Mouse (Mus musculus) midbrain, embryonic 14.5 days (tissue): ENCODE data around the gene Usp17lb. TPM values are rescaled to one million over a fixed set of nuclear protein-coding genes. Genes with fewer than 3 reads are reported as not detected.
"Not testable (repeated sequence)": the region's sequence is repeated elsewhere in the genome, so short reads cannot be mapped to it uniquely, and the experiment has no call there.

Source experiments
- ATAC-seq: fragments of 200-750 bp; cut with Nextera tagmentation; 2 replicates; pipeline ENCODE4 v1.8.0; 2017; ENCODE audit warnings: moderate number of reproducible peaks, moderate library complexity; ENCODE audit not compliant: low FRiP score, low TSS enrichment
- DNase-seq: peaks from one replicate; pipeline ENCODE4 v3.0.0-alpha.2; 2015
- H3K27ac ChIP-seq: fragments of 300-500 bp; sonication (generic); replicated peaks from 2 replicates; pipeline ENCODE4 v1.5.1; 2014; ENCODE audit warnings: mild to moderate bottlenecking, low read depth, low read length, moderate library complexity
- H3K27me3 ChIP-seq: fragments of 300-500 bp; sonication (generic); 2 replicates; pipeline ENCODE4 v1.6.1; 2014; ENCODE audit warnings: low read length, control low read depth, mixed read lengths; ENCODE audit not compliant: control insufficient read depth, insufficient read depth
- H3K36me3 ChIP-seq: fragments of 300-500 bp; sonication (generic); 2 replicates; pipeline ENCODE4 v1.6.1; 2014; ENCODE audit warnings: low read length, control low read depth; ENCODE audit not compliant: control insufficient read depth, insufficient read depth
- H3K4me1 ChIP-seq: fragments of 300-500 bp; sonication (generic); 2 replicates; pipeline ENCODE4 v1.6.1; 2014; ENCODE audit warnings: mild to moderate bottlenecking, antibody characterized with exemption, low read length, control low read depth; ENCODE audit not compliant: control insufficient read depth, insufficient read depth
- H3K4me2 ChIP-seq: fragments of 300-500 bp; sonication (generic); 2 replicates; pipeline ENCODE4 v1.6.1; 2014; ENCODE audit warnings: mild to moderate bottlenecking, low read length, moderate library complexity
- H3K4me3 ChIP-seq: fragments of 300-500 bp; sonication (generic); replicated peaks from 2 replicates; pipeline ENCODE4 v1.5.1; 2014; ENCODE audit warnings: low read depth, low read length
- H3K9ac ChIP-seq: fragments of 300-500 bp; sonication (generic); replicated peaks from 2 replicates; pipeline ENCODE4 v1.6.1; 2014; ENCODE audit warnings: mild to moderate bottlenecking, low read length, moderate library complexity
- H3K9me3 ChIP-seq: fragments of 300-500 bp; sonication (generic); 2 replicates; pipeline ENCODE4 v1.6.1; 2016; ENCODE audit warnings: low read length, control low read depth, mixed read lengths; ENCODE audit not compliant: control insufficient read depth
- WGBS: fragments of 180-500 bp; shearing (Covaris S2); extraction: QIAGEN DNeasy Blood & Tissue Kit; methylation state at CpG from one replicate; pipeline ENCODE4 v1.1.7; 2014; 5-methylcytosine and 5-hydroxymethylcytosine counted together
- polyA plus RNA-seq: library from polyadenylated mRNA; unstranded; fragments of >200 nt; fragmentation: Nextera tagmentation; extraction: Ambion mirVana; gene quantifications from 2 replicates; pipeline ENCODE4 v1.2.1, GENCODE M21; 2014

The Usp17lb gene
- polyA plus RNA-seq: not detected in 2 replicates

DNA sequence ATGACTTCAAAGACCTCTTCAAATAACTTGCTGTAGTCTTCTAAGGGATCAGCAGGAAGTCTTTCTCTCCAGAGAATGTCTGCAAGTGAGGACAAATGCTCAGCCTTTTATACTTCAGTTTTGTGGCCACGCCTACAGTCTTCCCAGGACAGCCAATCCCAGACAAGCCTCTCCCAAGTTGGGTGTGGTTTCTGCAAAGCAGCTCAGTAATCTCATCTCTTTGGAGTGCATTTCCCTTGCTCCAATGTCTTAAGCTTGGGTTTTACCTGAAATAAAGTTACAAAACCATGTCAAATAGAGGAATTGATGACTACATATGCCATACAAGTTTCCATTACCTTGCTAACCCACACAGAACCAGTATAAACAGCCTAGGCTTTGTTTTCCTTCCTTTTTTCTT is at the start of gene Usp17lb:
Gene Usp17lb, minus strand, starts transcription at position 101 of the 400 bp plus-strand sequence.
- ATAC-seq (no peak), DNase-seq (no peak)
- H3K36me3 ChIP-seq: no peaks in the 10 kb centered on the region
- no peak within 1 kb of the TSS for H3K27ac ChIP-seq
- no peak within 1 kb of the TSS for H3K9ac ChIP-seq
- WGBS: 73% methylated on average over 1 of the region's 1 CpGs
- no peak within 1 kb of the TSS for H3K4me2 ChIP-seq
- H3K4me1 ChIP-seq: no peaks in the 10 kb centered on the region
- no peaks in the 10 kb centered on the region for H3K27me3 ChIP-seq
- H3K4me3 ChIP-seq: no peak within 1 kb of the TSS
- H3K9me3 ChIP-seq: no peaks in the 10 kb centered on the region

DNA sequence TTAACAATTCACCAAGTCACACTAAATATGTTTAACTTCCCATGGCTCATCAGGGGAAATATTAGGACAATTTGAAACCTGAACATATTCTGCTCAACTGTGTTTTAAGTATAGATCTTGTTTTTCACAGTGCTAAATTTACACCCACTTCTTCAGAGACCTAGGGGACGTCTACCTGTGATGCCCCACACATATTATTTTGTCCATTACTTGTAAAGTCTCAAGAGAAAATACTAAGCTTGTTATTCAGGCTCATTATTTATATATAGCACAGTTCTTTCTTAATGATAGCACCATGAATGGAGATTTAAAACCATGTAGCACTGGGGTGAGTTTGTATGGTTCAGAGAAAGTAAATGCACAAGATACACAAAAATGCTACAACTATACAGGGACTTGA is 35.3 kb upstream of the Usp17lb start, which contains the start of gene Olfr665:
Gene Olfr665, plus strand, starts transcription at position 301 of the 400 bp plus-strand sequence.
- 51% methylated on average over 1 of the region's 1 CpGs for WGBS
- DNase-seq: no peak
- H3K27me3 ChIP-seq: no peaks in the 10 kb centered on the region

DNA sequence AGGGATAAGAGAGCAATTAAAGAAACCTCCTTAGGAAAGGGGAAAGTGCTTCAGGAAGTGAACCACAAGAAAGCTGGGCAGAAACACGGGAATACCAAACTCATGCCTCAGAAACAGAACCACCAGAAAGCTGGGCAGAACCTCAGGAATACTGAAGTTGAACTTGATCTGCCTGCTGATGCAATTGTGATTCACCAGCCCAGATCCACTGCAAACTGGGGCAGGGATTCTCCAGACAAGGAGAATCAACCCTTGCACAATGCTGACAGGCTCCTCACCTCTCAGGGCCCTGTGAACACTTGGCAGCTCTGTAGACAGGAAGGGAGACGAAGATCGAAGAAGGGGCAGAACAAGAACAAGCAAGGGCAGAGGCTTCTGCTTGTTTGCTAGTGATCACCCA is 19.0 kb upstream of the Usp17lb start:
- DNase-seq (no peak), ATAC-seq (no peak)
- no peaks in the 10 kb centered on the region for H3K4me1 ChIP-seq
- H3K36me3 ChIP-seq: no peaks in the 10 kb centered on the region
- H3K4me3 ChIP-seq: no peak overlapping the region
- no peaks in the 10 kb centered on the region for H3K27me3 ChIP-seq
- H3K27ac ChIP-seq: no peak overlapping the region
- H3K9me3 ChIP-seq: no peaks in the 10 kb centered on the region
- no peak overlapping the region for H3K9ac ChIP-seq
- H3K4me2 ChIP-seq: no peak overlapping the region
- WGBS: 84% methylated on average over 3 of the region's 3 CpGs

More for the DNA sequence above, 35.3 kb upstream of the Usp17lb start, which contains the start of gene Olfr665:
- H3K4me1 ChIP-seq: no peaks in the 10 kb centered on the region
- no peaks in the 10 kb centered on the region for H3K9me3 ChIP-seq
- H3K27ac ChIP-seq: no peak within 1 kb of the TSS
- ATAC-seq: no peak
- H3K36me3 ChIP-seq: no peaks in the 10 kb centered on the region
- H3K4me2 ChIP-seq: no peak within 1 kb of the TSS
- no peak within 1 kb of the TSS for H3K9ac ChIP-seq
- H3K4me3 ChIP-seq: no peak within 1 kb of the TSS

DNA sequence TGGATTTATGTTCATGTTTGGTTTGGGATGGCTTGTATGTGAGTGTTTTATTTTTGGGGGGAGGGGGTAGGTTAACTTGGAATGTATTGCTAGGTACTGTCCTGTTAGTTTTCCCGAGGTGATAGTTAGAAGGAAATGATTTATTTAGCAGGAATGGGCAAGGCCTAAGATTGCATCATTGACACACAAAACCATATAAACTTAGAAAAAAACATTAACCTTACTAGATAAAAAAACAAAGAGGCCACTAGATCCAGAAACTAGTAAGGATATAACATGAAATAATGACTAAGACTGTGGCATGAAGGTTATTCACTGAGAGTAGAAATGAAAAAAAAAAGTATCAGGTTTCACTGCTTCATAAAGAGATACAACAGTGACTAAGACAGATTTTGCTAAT is 15.3 kb upstream of the Usp17lb start:
- WGBS: 89% methylated on average over 1 of the region's 1 CpGs
- H3K9me3 ChIP-seq: no peaks in the 10 kb centered on the region
- DNase-seq (no peak), ATAC-seq (no peak)
- no peak overlapping the region for H3K4me3 ChIP-seq
- H3K27ac ChIP-seq: no peak overlapping the region
- no peaks in the 10 kb centered on the region for H3K4me1 ChIP-seq
- no peaks in the 10 kb centered on the region for H3K36me3 ChIP-seq
- no peak overlapping the region for H3K9ac ChIP-seq
- no peak overlapping the region for H3K4me2 ChIP-seq
- H3K27me3 ChIP-seq: no peaks in the 10 kb centered on the region

DNA sequence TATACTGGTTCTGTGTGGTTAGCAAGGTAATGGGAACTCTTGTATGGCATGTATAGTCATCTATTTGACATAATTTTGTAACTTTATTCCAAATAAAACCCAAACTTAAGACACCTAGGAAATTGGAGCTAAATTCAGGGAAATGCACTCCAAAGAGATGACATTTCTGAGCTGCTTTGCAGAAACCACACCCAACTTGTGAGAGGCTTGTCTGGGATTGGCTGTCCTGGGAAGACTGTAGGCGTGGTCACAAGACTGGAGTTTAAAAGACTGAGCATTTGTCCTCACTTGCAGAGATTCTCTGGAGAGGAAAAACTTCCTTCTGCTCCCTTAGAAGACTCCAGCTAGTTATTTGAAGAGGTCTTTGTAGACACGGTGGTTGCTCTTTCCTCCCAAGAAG is 14.3 kb upstream of the Usp17lb start, which contains the start of gene Usp17la:
Gene Usp17la, plus strand, starts transcription at position 301 of the 400 bp plus-strand sequence.
- not testable (repeated sequence) for H3K4me3 ChIP-seq, H3K27me3 ChIP-seq, H3K4me2 ChIP-seq, ATAC-seq, H3K4me1 ChIP-seq, DNase-seq, H3K27ac ChIP-seq, H3K36me3 ChIP-seq, H3K9ac ChIP-seq, H3K9me3 ChIP-seq
- WGBS: 76% methylated on average over 2 of the region's 2 CpGs

DNA sequence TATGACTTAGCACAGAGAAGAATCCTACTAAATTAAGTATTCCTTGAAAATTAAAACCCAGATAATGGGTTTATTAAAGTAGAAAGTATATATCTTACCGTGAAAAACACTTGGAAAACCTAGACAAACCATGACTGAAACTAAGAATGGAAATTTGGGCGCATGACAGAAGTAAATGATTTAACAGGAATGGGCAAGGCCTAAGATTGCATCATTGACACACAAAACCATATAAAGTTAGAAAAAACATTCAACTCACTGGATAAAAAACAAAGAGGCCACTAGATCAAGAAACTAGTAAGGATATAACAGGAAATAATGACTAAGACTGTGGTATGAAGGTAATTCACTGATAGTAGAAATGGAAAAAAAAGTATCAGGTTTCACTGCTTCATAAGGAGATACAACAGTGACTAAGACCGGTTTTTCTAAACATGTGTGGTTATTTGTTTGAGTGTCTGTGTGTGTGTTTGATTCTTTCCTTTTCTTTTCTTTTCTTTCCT is 12.9 kb upstream of the Usp17lb start:
- H3K4me2 ChIP-seq: no peak overlapping the region
- H3K9me3 ChIP-seq: no peaks in the 10 kb centered on the region
- H3K4me1 ChIP-seq: no peaks in the 10 kb centered on the region
- DNase-seq (no peak), ATAC-seq (no peak)
- WGBS: 87% methylated on average over 3 of the region's 3 CpGs
- no peak overlapping the region for H3K27ac ChIP-seq
- no peak overlapping the region for H3K9ac ChIP-seq
- no peak overlapping the region for H3K4me3 ChIP-seq
- no peaks in the 10 kb centered on the region for H3K36me3 ChIP-seq
- H3K27me3 ChIP-seq: no peaks in the 10 kb centered on the region

DNA sequence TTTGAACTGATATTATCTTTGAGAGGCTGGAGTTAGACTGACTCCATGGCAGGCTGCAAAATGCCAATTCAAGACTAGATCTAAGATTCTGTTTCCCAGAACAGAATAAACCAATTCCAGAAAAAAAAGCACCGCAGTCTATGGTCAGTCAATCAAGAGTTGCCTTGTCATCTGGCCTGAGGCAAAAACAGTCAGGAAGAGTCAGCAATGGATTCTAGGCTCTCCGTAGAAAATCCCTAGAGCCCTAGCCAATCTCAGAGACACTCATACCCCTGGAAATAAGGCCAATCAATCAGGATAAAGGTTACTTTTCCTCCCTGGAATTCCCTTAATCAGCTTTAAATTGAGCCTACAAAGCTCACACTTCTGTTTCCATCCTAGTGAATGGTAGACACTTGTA is 9.1 kb upstream of the Usp17lb start:
- not testable (repeated sequence) for H3K27ac ChIP-seq, H3K9ac ChIP-seq, DNase-seq, H3K9me3 ChIP-seq, H3K4me1 ChIP-seq, ATAC-seq, H3K36me3 ChIP-seq, H3K4me3 ChIP-seq, H3K27me3 ChIP-seq, H3K4me2 ChIP-seq
- WGBS: 66% methylated on average over 2 of the region's 2 CpGs

DNA sequence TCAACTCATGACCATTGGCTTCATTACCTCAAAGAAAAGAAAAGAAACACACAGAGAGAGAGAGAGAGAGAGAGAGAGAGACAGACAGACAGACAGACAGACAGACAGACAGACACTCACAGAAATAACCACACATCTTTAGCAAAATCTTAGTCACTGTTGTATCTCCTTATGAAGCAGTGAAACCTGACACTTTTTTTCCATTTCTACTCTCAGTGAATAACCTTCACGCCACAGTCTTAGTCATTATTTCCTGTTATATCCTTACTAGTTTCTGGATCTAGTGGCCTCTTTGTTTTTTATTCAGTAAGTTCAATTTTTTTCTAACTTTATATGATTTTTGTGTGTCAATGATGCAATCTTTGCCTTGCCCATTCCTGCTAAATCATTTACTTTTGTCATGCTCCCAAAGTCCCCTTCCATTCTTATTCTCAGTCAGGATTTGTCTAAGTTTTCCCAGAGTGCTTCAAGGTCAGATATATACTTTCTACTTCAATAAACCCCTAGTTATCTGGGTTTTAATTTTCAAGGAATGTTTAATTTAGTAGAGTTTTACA is 1.4 kb upstream of the Usp17lb start:
- no peaks in the 10 kb centered on the region for H3K9me3 ChIP-seq
- no peaks in the 10 kb centered on the region for H3K4me1 ChIP-seq
- WGBS: 79% methylated on average over 1 of the region's 1 CpGs
- H3K36me3 ChIP-seq: no peaks in the 10 kb centered on the region
- H3K4me3 ChIP-seq: no peak overlapping the region
- H3K27ac ChIP-seq: no peak overlapping the region
- no peak overlapping the region for H3K9ac ChIP-seq
- no peak for ATAC-seq
- no peak overlapping the region for H3K4me2 ChIP-seq
- no peak for DNase-seq
- no peaks in the 10 kb centered on the region for H3K27me3 ChIP-seq

DNA sequence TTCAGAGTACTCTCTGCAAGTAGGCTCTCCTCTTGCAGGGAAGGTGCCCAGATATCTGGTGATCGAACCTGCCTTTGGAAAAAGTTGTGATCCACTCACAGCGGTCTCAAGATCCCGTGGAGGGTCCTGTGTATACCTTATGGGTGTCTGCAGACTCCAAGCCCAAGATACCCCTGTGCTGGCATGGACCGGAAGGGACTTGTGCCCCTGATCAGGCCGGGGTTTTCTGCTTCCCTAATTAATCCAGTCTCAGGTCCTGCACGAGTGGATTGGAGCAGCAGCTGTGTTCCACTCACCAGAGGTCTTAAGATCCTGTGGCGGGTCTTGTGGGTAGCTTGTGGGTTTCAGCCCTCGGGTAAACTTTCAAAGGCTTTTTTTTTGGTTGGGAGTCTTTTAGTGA is 32.1 kb downstream of the Usp17lb start:
- not testable (repeated sequence) for ATAC-seq, H3K4me1 ChIP-seq, DNase-seq, H3K9me3 ChIP-seq, H3K4me2 ChIP-seq, H3K4me3 ChIP-seq, H3K36me3 ChIP-seq, H3K27me3 ChIP-seq, H3K9ac ChIP-seq, H3K27ac ChIP-seq
- 85% methylated on average over 8 of the region's 8 CpGs for WGBS
